Mouse (Mus musculus) embryonic facial prominence, embryonic 11.5 days (tissue): Measurements from ENCODE around the gene Parp16. TPM values are rescaled to one million over a fixed set of nuclear protein-coding genes. Genes with fewer than 3 reads are reported as not detected.
A peak's percentile ranks its signal among the peaks of the same experiment; 100 is the strongest.

Source experiments
- ATAC-seq: fragments of 200-750 bp; cut with Nextera tagmentation; replicated peaks from 2 replicates; pipeline ENCODE4 v1.8.0; 2017; ENCODE audit warnings: low read depth; ENCODE audit not compliant: insufficient number of reproducible peaks, low FRiP score, low TSS enrichment
- DNase-seq: peaks from one replicate; pipeline ENCODE4 v3.0.0-alpha.2; 2015; ENCODE audit warnings: low spot score
- H3K27ac ChIP-seq: fragments of 300-500 bp; sonication (generic); replicated peaks from 2 replicates; pipeline ENCODE4 v1.5.1; 2014; ENCODE audit warnings: mild to moderate bottlenecking, low read depth, low read length, control low read depth
- H3K27me3 ChIP-seq: fragments of 300-500 bp; sonication (generic); 2 replicates; pipeline ENCODE4 v1.6.1; 2014; ENCODE audit warnings: mild to moderate bottlenecking, low read length, moderate library complexity, mixed read lengths; ENCODE audit not compliant: control insufficient read depth, insufficient read depth
- H3K36me3 ChIP-seq: fragments of 300-500 bp; sonication (generic); replicated peaks from 2 replicates; pipeline ENCODE4 v1.6.1; 2014; ENCODE audit warnings: low read depth, mild to moderate bottlenecking, low read length, moderate library complexity, mixed read lengths; ENCODE audit not compliant: control insufficient read depth, insufficient read depth
- H3K4me1 ChIP-seq: fragments of 300-500 bp; sonication (generic); 2 replicates; pipeline ENCODE4 v1.6.1; 2014; ENCODE audit warnings: low read length, mixed read lengths; ENCODE audit not compliant: control insufficient read depth, insufficient read depth
- H3K4me2 ChIP-seq: fragments of 300-500 bp; sonication (generic); 2 replicates; pipeline ENCODE4 v1.6.1; 2014; ENCODE audit warnings: low read depth, mild to moderate bottlenecking, control low read depth, low read length, moderate library complexity
- H3K4me3 ChIP-seq: fragments of 300-500 bp; sonication (generic); 2 replicates; pipeline ENCODE4 v1.5.1; 2014; ENCODE audit warnings: low read depth, low read length, control low read depth
- H3K9ac ChIP-seq: fragments of 300-500 bp; sonication (generic); replicated peaks from 2 replicates; pipeline ENCODE4 v1.6.1; 2014; ENCODE audit warnings: mild to moderate bottlenecking, control low read depth, low read length
- H3K9me3 ChIP-seq: fragments of 300-500 bp; sonication (generic); replicated peaks from 2 replicates; pipeline ENCODE4 v1.6.1; 2016; ENCODE audit warnings: mild to moderate bottlenecking, low read length, inconsistent platforms, mixed read lengths; ENCODE audit not compliant: control insufficient read depth
- WGBS: fragments of 180-500 bp; shearing (Covaris S2); extraction: QIAGEN DNeasy Blood & Tissue Kit; methylation state at CpG from one replicate; pipeline ENCODE4 v1.1.7; 2014; 5-methylcytosine and 5-hydroxymethylcytosine counted together
- polyA plus RNA-seq: library from polyadenylated mRNA; unstranded; fragments of >200 nt; fragmentation: Nextera tagmentation; extraction: Ambion mirVana; gene quantifications from 2 replicates; pipeline ENCODE4 v1.2.1, GENCODE M21; 2014

Parp16 gene
- polyA plus RNA-seq, 1 experiment from 2014 or later = 4.9 TPM

- Histone ChIP-seq H3K4me2 (no peak overlapping the region), H3K9ac (no peak overlapping the region), H3K9me3 (no peaks in the 10 kb centered on the region), H3K27me3 (no peaks in the 10 kb centered on the region), H3K4me3 (no peak overlapping the region), H3K4me1 (peaks cover 8% of the 10 kb centered on the region), H3K36me3 (no peaks in the 10 kb centered on the region), H3K27ac (no peak overlapping the region)
- ATAC-seq (no peak), DNase-seq (no peak)
- 87% methylated on average over 6 of the region's 6 CpGs for WGBS
Observed at GRCm38 (mm10) chr9:65197826-65198225, 2.7 kb downstream of the Parp16 start.

DNA sequence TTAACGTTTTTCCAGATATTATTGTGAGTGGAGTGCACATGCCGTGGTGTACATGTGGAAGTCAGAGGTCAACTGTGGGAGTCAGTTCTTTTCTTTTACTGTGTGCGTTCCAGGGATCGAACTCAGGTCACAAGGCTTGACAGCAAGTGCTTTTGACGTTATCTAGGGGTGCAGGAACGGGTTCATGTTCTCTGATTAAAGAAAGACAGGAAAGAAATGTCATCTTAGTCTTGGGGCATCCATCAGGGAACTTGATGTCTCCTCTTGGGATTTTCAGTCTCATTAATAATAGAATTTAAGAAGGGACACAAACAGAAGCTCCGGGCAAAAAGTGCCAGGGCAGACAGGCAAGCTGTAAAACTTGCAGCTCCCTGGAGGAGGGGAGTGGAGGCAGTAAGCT lies 4.6 kb downstream of the Parp16 start:
- DNase-seq = no peak
- no peak for ATAC-seq
- H3K4me1 ChIP-seq = peaks cover 8% of the 10 kb centered on the region
- H3K4me3 ChIP-seq = no peak overlapping the region
- no peak overlapping the region; the same call in 1 of the 2 replicates for H3K9ac ChIP-seq
- no peaks in the 10 kb centered on the region for H3K27me3 ChIP-seq
- no peak overlapping the region for H3K27ac ChIP-seq
- WGBS = 62% methylated on average over 7 of the region's 7 CpGs
- no peak overlapping the region for H3K4me2 ChIP-seq
- no peaks in the 10 kb centered on the region for H3K9me3 ChIP-seq
- no peaks in the 10 kb centered on the region for H3K36me3 ChIP-seq

DNA sequence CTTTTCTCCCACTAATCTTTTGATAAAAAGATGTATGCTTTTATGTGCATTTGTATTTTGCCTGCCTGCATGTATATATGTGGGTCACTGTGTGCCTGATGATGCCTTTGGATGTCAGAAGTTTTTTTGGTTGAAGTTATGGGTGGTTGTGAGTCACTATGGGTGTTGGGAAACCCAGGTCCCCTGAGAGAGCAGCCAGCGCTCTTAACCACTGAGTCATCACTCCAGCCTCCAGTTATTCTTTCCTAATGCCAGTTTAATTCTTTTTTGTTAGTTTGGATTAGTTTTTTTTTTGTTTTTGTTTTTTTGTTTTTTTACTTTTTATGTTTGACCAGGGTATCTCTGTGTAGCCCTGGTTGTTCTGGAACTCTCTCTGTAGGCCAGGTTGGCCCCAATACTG lies 5.5 kb downstream of the Parp16 start:
- 79% methylated on average over 1 of the region's 1 CpGs for WGBS
- Histone ChIP-seq H3K4me1 (peaks cover 3% of the 10 kb centered on the region), H3K4me2 (no peak overlapping the region), H3K27me3 (no peaks in the 10 kb centered on the region), H3K27ac (no peak overlapping the region), H3K9ac (no peak overlapping the region), H3K36me3 (no peaks in the 10 kb centered on the region), H3K4me3 (no peak overlapping the region), H3K9me3 (no peaks in the 10 kb centered on the region)
- DNase-seq = no peak
- no peak for ATAC-seq

GRCm38 (mm10) chr9:65201021-65201380 lies 5.8 kb downstream of the Parp16 start:
- H3K4me3 ChIP-seq = no peak overlapping the region
- 42% methylated on average over 3 of the region's 3 CpGs for WGBS
- DNase-seq = peak; percentile 55

DNA sequence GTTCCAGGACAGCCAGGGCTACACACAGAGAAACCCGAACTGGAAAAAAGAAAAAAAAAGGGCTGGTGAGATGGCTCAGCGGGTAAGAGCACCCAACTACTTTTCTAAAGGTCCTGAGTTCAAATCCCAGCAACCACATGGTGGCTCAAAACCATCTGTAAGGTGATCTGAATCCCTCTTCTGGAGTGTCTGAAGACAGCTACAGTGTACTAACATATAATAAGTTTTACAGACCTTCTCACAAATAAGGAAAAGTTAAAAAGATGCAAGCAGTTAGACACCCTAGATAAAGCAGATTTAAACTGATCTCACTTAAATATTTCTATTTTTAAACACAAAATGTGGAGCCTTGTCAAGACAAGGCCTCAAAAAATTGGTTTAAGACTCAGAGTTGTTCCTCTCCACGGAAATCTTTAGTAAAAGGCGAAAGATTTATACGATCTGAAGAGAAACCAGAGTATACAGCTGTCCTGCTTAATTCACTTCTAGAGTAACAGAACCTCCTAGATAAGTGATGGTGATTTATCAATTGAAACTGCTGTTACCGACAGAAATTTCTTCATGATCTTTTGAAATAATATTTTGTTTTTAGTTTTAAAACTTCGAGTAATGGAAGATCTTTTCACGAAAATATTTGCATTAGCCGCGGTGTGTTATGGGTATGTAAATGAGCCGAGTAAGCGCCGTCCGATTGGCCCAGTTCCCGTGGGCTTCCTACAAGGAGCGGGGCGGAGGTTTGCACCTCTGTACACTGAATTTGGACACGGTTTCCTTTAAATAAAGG lies 6.4 kb downstream of the Parp16 start:
- peak overlapping the region; percentile 27; the same call in 1 of the 2 replicates for H3K4me3 ChIP-seq
- H3K4me1 ChIP-seq = no peaks in the 10 kb centered on the region

More at GRCm38 (mm10) chr9:65201021-65201380, 5.8 kb downstream of the Parp16 start:
- no peak for ATAC-seq
- Histone ChIP-seq H3K4me2 (no peak overlapping the region), H3K4me1 (no peaks in the 10 kb centered on the region), H3K9me3 (no peaks in the 10 kb centered on the region), H3K36me3 (no peaks in the 10 kb centered on the region), H3K27ac (no peak overlapping the region), H3K9ac (no peak overlapping the region), H3K27me3 (no peaks in the 10 kb centered on the region)

DNA sequence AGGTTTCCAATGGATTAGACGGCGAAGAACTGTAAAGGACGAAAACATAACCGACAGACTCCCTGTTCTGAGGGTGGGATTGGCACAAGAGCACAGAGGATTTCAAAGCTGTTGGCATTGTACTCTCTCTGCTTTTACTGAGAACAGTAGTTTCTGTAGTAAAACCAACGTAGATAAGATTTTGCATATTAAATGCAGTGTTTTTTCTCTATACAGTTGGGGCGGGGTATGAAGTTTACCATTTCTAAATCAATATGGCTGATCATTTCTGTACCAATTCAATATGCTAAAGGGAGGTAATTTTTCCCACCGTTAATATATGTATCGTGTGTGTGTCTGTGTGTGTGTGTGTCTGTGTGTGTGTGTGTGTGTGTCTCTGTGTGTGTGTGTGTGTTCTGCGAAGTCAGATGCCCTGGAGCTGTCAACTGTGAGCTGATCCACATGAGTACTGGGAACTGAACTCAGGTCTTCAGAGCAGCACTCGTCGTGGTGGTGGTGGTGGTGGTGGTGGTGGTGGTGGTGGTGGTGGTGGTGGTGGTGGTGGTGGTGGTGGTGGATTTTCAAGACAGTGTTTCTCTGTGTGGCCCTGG lies 7.1 kb downstream of the Parp16 start:
- DNase-seq (no peak), ATAC-seq (no peak)
- no peaks in the 10 kb centered on the region for H3K9me3 ChIP-seq
- H3K27me3 ChIP-seq = no peaks in the 10 kb centered on the region
- peak overlapping the region; percentile 52; the same call in 1 of the 2 replicates for H3K27ac ChIP-seq
- WGBS = 20% methylated on average over 9 of the region's 11 CpGs
- peak overlapping the region; percentile 27; the same call in 1 of the 2 replicates for H3K4me3 ChIP-seq
- peak overlapping the region; percentile 48; the same call in 1 of the 2 replicates for H3K9ac ChIP-seq
- no peaks in the 10 kb centered on the region for H3K4me1 ChIP-seq
- peak overlapping the region; percentile 44 for H3K4me2 ChIP-seq
- H3K36me3 ChIP-seq = no peaks in the 10 kb centered on the region

More for the DNA sequence above, 6.4 kb downstream of the Parp16 start:
- Histone ChIP-seq H3K9me3 (no peaks in the 10 kb centered on the region), H3K4me2 (peak overlapping the region; percentile 44), H3K27me3 (no peaks in the 10 kb centered on the region), H3K27ac (peak overlapping the region; percentile 52; the same call in 1 of the 2 replicates), H3K9ac (peak overlapping the region; percentile 48; the same call in 1 of the 2 replicates), H3K36me3 (no peaks in the 10 kb centered on the region)
- peak; percentile 92 for DNase-seq
- WGBS = under 1% methylated on average over 18 of the region's 18 CpGs
- ATAC-seq = peak; percentile 84

DNA sequence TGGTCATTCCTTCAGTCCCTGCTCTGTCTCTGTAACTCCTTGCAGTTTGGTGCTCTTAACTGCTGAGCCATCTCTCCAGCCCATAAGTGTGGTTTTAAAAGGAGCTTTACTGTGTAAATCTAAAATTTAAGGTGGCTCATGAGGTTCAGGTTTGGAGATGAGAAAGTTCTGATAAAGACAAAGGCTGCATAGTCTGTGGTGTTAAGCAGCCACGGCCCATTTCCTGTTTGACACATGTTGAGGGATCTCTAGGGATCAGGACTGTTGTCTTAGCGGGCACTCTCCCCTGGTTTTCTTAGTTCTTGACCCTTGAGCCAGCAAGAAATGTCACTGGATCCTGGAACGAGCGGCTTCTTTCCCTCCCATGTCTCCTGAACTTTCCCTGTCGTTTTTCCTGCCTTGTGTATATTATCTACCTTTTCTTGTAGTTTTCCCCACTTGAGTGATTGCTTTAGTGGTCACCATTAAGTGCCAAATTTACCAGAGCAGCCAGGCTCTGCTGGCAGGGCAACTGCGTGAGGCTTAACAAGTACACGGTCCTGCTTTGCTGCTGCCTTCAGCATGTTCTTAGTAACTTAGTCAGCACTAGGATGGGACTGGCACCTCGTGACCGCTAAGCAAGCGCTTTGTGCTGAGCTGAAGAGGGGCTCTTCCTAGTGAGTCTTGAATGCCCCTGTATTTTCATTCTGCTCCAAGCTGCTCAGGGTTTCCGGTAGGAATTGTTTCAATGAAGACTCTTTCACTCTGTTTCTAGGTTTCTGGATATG lies 10.1 kb downstream of the Parp16 start:
- Histone ChIP-seq H3K27me3 (no peaks in the 10 kb centered on the region), H3K4me2 (no peak overlapping the region), H3K9me3 (no peaks in the 10 kb centered on the region), H3K4me1 (no peaks in the 10 kb centered on the region), H3K4me3 (no peak overlapping the region), H3K27ac (no peak overlapping the region), H3K36me3 (no peaks in the 10 kb centered on the region), H3K9ac (no peak overlapping the region; the same call in 1 of the 2 replicates)
- 51% methylated on average over 11 of the region's 11 CpGs for WGBS
- DNase-seq (no peak), ATAC-seq (no peak)
